Mouse (Mus musculus) heart, postnatal 0 days (tissue): Measurements from ENCODE around the gene Dusp7. TPM values are rescaled to one million over a fixed set of nuclear protein-coding genes. Genes with fewer than 3 reads are reported as not detected.
A peak's percentile ranks its signal among the peaks of the same experiment; 100 is the strongest.

Source experiments
- ATAC-seq: fragments of 200-750 bp; cut with Nextera tagmentation; 2 replicates; pipeline ENCODE4 v1.8.0; 2017; ENCODE audit warnings: low read depth, moderate number of reproducible peaks, moderate library complexity; ENCODE audit not compliant: insufficient read depth
- DNase-seq: peaks from one replicate; pipeline ENCODE4 v3.0.0-alpha.2; 2016; ENCODE audit warnings: low spot score
- H3K27ac ChIP-seq: fragments of 300-500 bp; sonication (generic); 2 replicates; pipeline ENCODE4 v1.5.1; 2014; ENCODE audit warnings: low read depth, mild to moderate bottlenecking
- H3K27me3 ChIP-seq: fragments of 300-500 bp; sonication (generic); 2 replicates; pipeline ENCODE4 v1.6.1; 2014; ENCODE audit warnings: low read length, mixed read lengths; ENCODE audit not compliant: control insufficient read depth, insufficient read depth
- H3K36me3 ChIP-seq: fragments of 300-500 bp; sonication (generic); replicated peaks from 2 replicates; pipeline ENCODE4 v1.6.1; 2014; ENCODE audit warnings: low read length, mixed read lengths; ENCODE audit not compliant: control insufficient read depth, insufficient read depth
- H3K4me1 ChIP-seq: fragments of 300-500 bp; sonication (generic); 2 replicates; pipeline ENCODE4 v1.6.1; 2014; ENCODE audit warnings: antibody characterized with exemption; ENCODE audit not compliant: control insufficient read depth, insufficient read depth
- H3K4me2 ChIP-seq: fragments of 300-500 bp; sonication (generic); 2 replicates; pipeline ENCODE4 v1.6.1; 2014; ENCODE audit warnings: low read depth, mild to moderate bottlenecking, low read length, moderate library complexity
- H3K4me3 ChIP-seq: fragments of 300-500 bp; sonication (generic); 2 replicates; pipeline ENCODE4 v1.5.1; 2014; ENCODE audit warnings: low read depth, low read length
- H3K9ac ChIP-seq: fragments of 300-500 bp; sonication (generic); replicated peaks from 2 replicates; pipeline ENCODE4 v1.6.1; 2014; ENCODE audit warnings: low read depth, low read length, mixed read lengths
- H3K9me3 ChIP-seq: fragments of 300-500 bp; sonication (generic); replicated peaks from 2 replicates; pipeline ENCODE4 v1.6.1; 2016; ENCODE audit warnings: low read length; ENCODE audit not compliant: control insufficient read depth
- CTCF ChIP-seq: IDR thresholded peaks from 2 replicates; pipeline ENCODE4 v1.5.1; 2016; ENCODE audit warnings: antibody characterized with exemption, control low read depth, low read depth
- EP300 ChIP-seq: IDR thresholded peaks from 2 replicates; pipeline ENCODE4 v1.6.1; 2016; ENCODE audit warnings: antibody characterized with exemption, low read depth
- WGBS: fragments of 180-500 bp; shearing (Covaris S2); extraction: QIAGEN DNeasy Blood & Tissue Kit; methylation state at CpG from one replicate; pipeline ENCODE4 v1.1.7; 2014; 5-methylcytosine and 5-hydroxymethylcytosine counted together
- polyA plus RNA-seq: library from polyadenylated mRNA; unstranded; fragments of >200 nt; fragmentation: Nextera tagmentation; extraction: Ambion mirVana; gene quantifications from 2 replicates; pipeline ENCODE4 v1.2.1, GENCODE M21; 2015
- total RNA-seq: library from RNA; depleted of rRNA; stranded (reverse); fragments of >200 nt; gene quantifications from 2 replicates; pipeline ENCODE4 v1.2.3, GENCODE M21; 2014; ENCODE audit warnings: low replicate concordance

Dusp7 gene
- total and polyA plus RNA-seq, 2 experiments from 2014 or later, result 10.3 to 47.7 TPM

DNA sequence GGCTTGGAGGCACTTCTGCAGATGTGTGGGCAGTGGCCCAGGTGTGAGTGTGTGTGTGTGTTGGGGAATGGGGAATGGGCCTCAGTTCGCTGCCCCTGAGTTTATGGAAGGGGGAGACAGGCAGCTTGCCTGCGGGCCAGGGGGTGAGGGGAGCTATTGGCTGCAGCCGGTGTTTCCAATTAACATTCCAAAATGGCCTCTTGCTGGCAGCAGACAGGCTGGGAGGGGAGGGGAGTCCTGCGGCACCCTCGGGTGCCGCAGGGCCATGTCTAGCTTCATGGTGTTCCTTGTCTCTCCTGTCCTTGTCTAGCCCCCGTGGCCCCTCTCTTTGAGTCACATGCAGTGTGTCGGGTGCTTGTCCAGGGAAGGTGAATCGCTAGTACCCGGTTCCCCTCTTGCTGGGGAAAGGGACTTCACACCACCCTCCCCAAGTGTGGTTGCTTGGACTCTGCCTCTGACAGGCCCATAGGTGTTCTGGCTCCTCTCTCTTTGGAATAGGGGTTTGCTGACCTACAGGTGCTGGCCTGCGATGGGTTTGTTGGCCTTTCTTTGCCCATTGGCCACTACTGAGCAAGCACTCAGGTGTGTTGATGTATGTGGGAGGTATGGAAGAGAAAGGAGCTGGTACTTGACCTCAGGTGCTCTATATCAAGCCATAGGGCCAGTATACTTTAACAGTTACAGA lies 1.5 kb downstream of the Dusp7 start:
- TF ChIP-seq CTCF (no peak), EP300 (no peak)
- H3K4me1 ChIP-seq, result peaks cover 25% of the 10 kb centered on the region
- peak overlapping the region; percentile 94 for H3K9ac ChIP-seq
- 6% methylated on average over 11 of the region's 11 CpGs for WGBS
- DNase-seq (peak; percentile 84), ATAC-seq (0 out of 2 replicates have a peak, but pooled peaks have one; percentile 8)
- H3K27ac ChIP-seq, result peak overlapping the region; percentile 95
- H3K36me3 ChIP-seq, result peaks cover 30% of the 10 kb centered on the region
- peak overlapping the region; percentile 83 for H3K4me3 ChIP-seq
- H3K4me2 ChIP-seq, result peak overlapping the region; percentile 91
- H3K27me3 ChIP-seq, result no peaks in the 10 kb centered on the region
- no peaks in the 10 kb centered on the region for H3K9me3 ChIP-seq

GRCm38 (mm10) chr9:106370620-106371383 lies 2.4 kb downstream of the Dusp7 start:
- no peak for ATAC-seq
- TF ChIP-seq CTCF (no peak), EP300 (no peak)
- peaks cover 25% of the 10 kb centered on the region for H3K4me1 ChIP-seq
- H3K27ac ChIP-seq, result peak overlapping the region; percentile 79
- peaks cover 34% of the 10 kb centered on the region for H3K36me3 ChIP-seq
- H3K27me3 ChIP-seq, result no peaks in the 10 kb centered on the region
- H3K4me3 ChIP-seq, result peak overlapping the region; percentile 83
- H3K9ac ChIP-seq, result no peak overlapping the region; the same call in 1 of the 2 replicates
- WGBS, result 79% methylated on average over 30 of the region's 30 CpGs
- peak overlapping the region; percentile 91 for H3K4me2 ChIP-seq
- no peak for DNase-seq
- no peaks in the 10 kb centered on the region for H3K9me3 ChIP-seq

DNA sequence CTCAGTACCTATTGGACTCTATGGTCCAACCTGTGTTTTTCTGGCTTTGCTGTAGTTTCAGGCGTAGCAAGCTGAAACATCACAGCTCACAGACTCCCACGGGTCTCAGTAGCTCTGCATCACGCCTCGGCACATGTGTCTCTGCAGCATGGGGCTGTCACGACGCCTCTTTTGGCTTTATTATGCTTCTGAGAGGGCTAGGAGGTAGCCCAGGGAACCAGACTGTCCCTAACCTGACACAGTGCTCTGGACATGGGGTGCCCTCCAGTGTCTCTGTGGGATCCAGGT lies 2.9 kb downstream of the Dusp7 start:
- DNase-seq, result no peak
- H3K4me1 ChIP-seq, result peaks cover 25% of the 10 kb centered on the region
- peak overlapping the region; percentile 83 for H3K4me3 ChIP-seq
- WGBS, result 42% methylated on average over 6 of the region's 6 CpGs
- peaks cover 36% of the 10 kb centered on the region for H3K36me3 ChIP-seq
- peak overlapping the region; percentile 79 for H3K27ac ChIP-seq
- no peak for ATAC-seq
- no peak for TF ChIP-seq CTCF
- TF ChIP-seq EP300, result no peak
- no peaks in the 10 kb centered on the region for H3K27me3 ChIP-seq
- peak overlapping the region; percentile 37; the same call in 1 of the 2 replicates for H3K9ac ChIP-seq
- peak overlapping the region; percentile 91 for H3K4me2 ChIP-seq
- H3K9me3 ChIP-seq, result no peaks in the 10 kb centered on the region

DNA sequence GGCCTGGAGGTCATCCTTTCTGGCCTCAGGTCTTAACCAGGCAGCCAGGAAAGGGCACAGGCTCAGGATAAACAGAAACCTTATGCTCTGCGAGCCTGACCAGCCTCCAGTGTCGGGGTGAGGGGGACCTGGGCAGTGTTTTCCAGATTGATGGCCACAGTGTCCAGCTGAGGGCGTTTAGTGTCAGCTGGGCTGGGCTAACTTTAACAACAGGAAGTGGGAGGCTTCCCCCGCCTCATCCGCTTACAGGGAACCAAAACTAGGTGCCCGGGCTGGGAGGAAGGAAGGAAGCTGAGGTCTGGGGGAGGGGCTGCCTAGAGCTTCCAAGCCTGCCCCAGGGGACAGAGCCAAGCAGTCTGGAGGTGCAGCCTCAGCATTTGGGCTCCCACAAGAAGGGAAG lies 3.3 kb downstream of the Dusp7 start:
- H3K9me3 ChIP-seq, result no peaks in the 10 kb centered on the region
- peak overlapping the region; percentile 91 for H3K4me2 ChIP-seq
- peaks cover 25% of the 10 kb centered on the region for H3K4me1 ChIP-seq
- peaks cover 36% of the 10 kb centered on the region for H3K36me3 ChIP-seq
- peak overlapping the region; percentile 37; the same call in 1 of the 2 replicates for H3K9ac ChIP-seq
- 11% methylated on average over 6 of the region's 6 CpGs for WGBS
- no peaks in the 10 kb centered on the region for H3K27me3 ChIP-seq
- 0 out of 2 replicates have a peak, but pooled peaks have one; percentile 3 for ATAC-seq
- peak overlapping the region; percentile 79 for H3K27ac ChIP-seq
- TF ChIP-seq EP300 (peak; percentile 85), CTCF (no peak)
- peak overlapping the region; percentile 83 for H3K4me3 ChIP-seq
- peak; percentile 81 for DNase-seq

- H3K9ac ChIP-seq, result peak overlapping the region; percentile 37; the same call in 1 of the 2 replicates
- no peak for DNase-seq
Measured at GRCm38 (mm10) chr9:106372431-106373412, 4.3 kb downstream of the Dusp7 start.

More at GRCm38 (mm10) chr9:106372431-106373412, 4.3 kb downstream of the Dusp7 start:
- Histone ChIP-seq H3K9me3 (no peaks in the 10 kb centered on the region), H3K4me1 (peaks cover 25% of the 10 kb centered on the region), H3K27me3 (no peaks in the 10 kb centered on the region), H3K36me3 (peaks cover 45% of the 10 kb centered on the region), H3K4me2 (peak overlapping the region; percentile 91), H3K27ac (peak overlapping the region; percentile 79), H3K4me3 (peak overlapping the region; percentile 83)
- ATAC-seq, result no peak
- TF ChIP-seq CTCF (no peak), EP300 (no peak)
- WGBS, result 83% methylated on average over 11 of the region's 11 CpGs
